In the genomic region with DNA sequence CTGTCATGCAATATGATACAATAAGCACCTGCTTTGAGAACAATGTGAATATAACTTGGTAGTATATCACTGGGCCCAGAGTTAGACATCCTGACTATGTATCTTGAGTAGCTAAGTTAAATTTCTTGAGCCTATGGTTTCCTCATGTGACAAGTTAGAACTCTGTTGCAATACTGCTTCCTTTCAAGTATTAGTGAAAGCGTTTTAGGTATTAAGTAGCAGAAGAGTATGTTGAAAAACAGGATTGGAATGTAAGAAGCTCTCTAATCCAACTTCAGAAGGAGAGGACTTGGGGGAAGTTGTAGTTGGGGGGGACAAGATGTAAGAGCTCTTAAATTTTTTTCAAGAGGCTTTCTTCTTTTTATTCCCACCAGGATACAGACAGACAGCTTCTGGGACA, we compare ENCODE assay signal across 29 mouse cellular contexts.
"Had no signal": no experiment of that assay in that cellular context is flagged by ENCODE, and none has a peak within 500 bp of the region (broad histone marks: within the 10 kb centered on the region; RNA-seq: fewer than 3 reads in every experiment).

No protein-coding gene starts in this region.

- H3K9ac ChIP-seq: limb, embryonic 12.5 days; limb, embryonic 13.5 days; limb, embryonic 15.5 days; liver, embryonic 12.5 days; liver, embryonic 13.5 days; liver, embryonic 14.5 days; liver, embryonic 15.5 days; liver, postnatal 0 days; lung, embryonic 14.5 days; lung, embryonic 15.5 days; midbrain, embryonic 12.5 days; midbrain, embryonic 13.5 days; midbrain, embryonic 15.5 days had no signal

- H3K4me1 ChIP-seq: limb, embryonic 10.5 days; limb, embryonic 12.5 days; liver, embryonic 12.5 days; liver, embryonic 13.5 days; lung, embryonic 15.5 days; megakaryocyte, embryonic 14.5 days; midbrain, embryonic 10.5 days; midbrain, embryonic 12.5 days; midbrain, embryonic 13.5 days; midbrain, embryonic 15.5 days had no signal

- H3K9me3 ChIP-seq: limb, embryonic 10.5 days; limb, embryonic 12.5 days; limb, embryonic 13.5 days; limb, embryonic 15.5 days; liver, embryonic 12.5 days; liver, embryonic 13.5 days; liver, embryonic 15.5 days; lung, embryonic 15.5 days; midbrain, embryonic 10.5 days; midbrain, embryonic 12.5 days; midbrain, embryonic 13.5 days; midbrain, embryonic 15.5 days had no signal

- H3K27me3 ChIP-seq: limb, embryonic 12.5 days; limb, embryonic 13.5 days; limb, embryonic 15.5 days; liver, embryonic 12.5 days; liver, embryonic 13.5 days; liver, embryonic 15.5 days; lung, embryonic 15.5 days; megakaryocyte, embryonic 14.5 days; midbrain, embryonic 12.5 days; midbrain, embryonic 13.5 days; midbrain, embryonic 15.5 days had no signal

- H3K27ac ChIP-seq: left cerebral cortex, adult 2 months; limb, embryonic 10.5 days; limb, embryonic 12.5 days; limb, embryonic 13.5 days; limb, embryonic 15.5 days; liver, embryonic 12.5 days; liver, embryonic 13.5 days; liver, embryonic 14.5 days; liver, embryonic 15.5 days; lung, embryonic 15.5 days; macrophage; midbrain, embryonic 10.5 days; midbrain, embryonic 12.5 days; midbrain, embryonic 13.5 days; midbrain, embryonic 15.5 days had no signal

- DNase-seq: left cerebral cortex, postnatal 4 days; liver; liver, embryonic 13.5 days; liver, postnatal 0 days; lung, adult 18-20 months; lung, embryonic 14.5 days; lung, postnatal 14 days; lung, postnatal 36 days; lung, postnatal 4 days; midbrain, embryonic 14.5 days had no signal

- ATAC-seq: liver, embryonic 12.5 days; liver, postnatal 0 days; midbrain, embryonic 13.5 days; midbrain, embryonic 15.5 days; midbrain, embryonic 16.5 days had no signal

- H3K36me3 ChIP-seq: limb, embryonic 10.5 days; limb, embryonic 12.5 days; limb, embryonic 13.5 days; limb, embryonic 15.5 days; liver, embryonic 12.5 days; liver, embryonic 13.5 days; liver, embryonic 15.5 days; lung, embryonic 15.5 days; midbrain, embryonic 10.5 days; midbrain, embryonic 12.5 days; midbrain, embryonic 13.5 days; midbrain, embryonic 15.5 days had no signal

- H3K4me3 ChIP-seq: left cerebral cortex, adult 2 months; limb, embryonic 10.5 days; limb, embryonic 12.5 days; limb, embryonic 13.5 days; limb, embryonic 15.5 days; liver, embryonic 12.5 days; liver, embryonic 13.5 days; liver, embryonic 15.5 days; lung, embryonic 15.5 days; megakaryocyte, embryonic 14.5 days; midbrain, embryonic 10.5 days; midbrain, embryonic 12.5 days; midbrain, embryonic 13.5 days; midbrain, embryonic 15.5 days; myocyte had no signal

- H3K4me2 ChIP-seq: limb, embryonic 12.5 days; limb, embryonic 13.5 days; limb, embryonic 15.5 days; liver, embryonic 11.5 days; liver, embryonic 12.5 days; liver, embryonic 13.5 days; liver, embryonic 15.5 days; lung, embryonic 14.5 days; lung, embryonic 15.5 days; midbrain, embryonic 11.5 days; midbrain, embryonic 12.5 days; midbrain, embryonic 13.5 days; midbrain, embryonic 15.5 days had no signal
